8 mouse cellular contexts compared by ENCODE assay signal in genomic region chr11:101426165-101426564, GRCm38 (mm10). TPM values are rescaled to one million over a fixed set of nuclear protein-coding genes. Genes with fewer than 3 reads are reported as not detected.
DNase-seq lines count a peak whose midpoint lies in the region; TF ChIP-seq lines count a peak whose summit lies in the region.

No protein-coding gene starts in this region.

- peak overlapping the region; percentile 60; the same call in 1 of the 2 replicates for H3K9ac ChIP-seq in CH12.LX (ENCODE audit: insufficient read depth, low read depth)

- in situ Hi-C loops in CH12.LX (cut with MboI; ENCODE audit: low pct_ligation_motif_present, low pct_unique_long_range_greater_than_20kb, low sequenced_read_pairs) = no loop called here

- H3K4me2 ChIP-seq in CH12.LX (ENCODE audit: insufficient read depth, low read depth, poor library complexity, severe bottlenecking) = peak overlapping the region; percentile 70

- TF ChIP-seq RAD21 in CH12.LX (IDR thresholded peaks at IDR 0.05; ENCODE audit: low read depth, low read length) = no peak

- TF ChIP-seq CTCF in CH12.LX (conservative IDR thresholded peaks at IDR 0.05 in 1 of 2, IDR thresholded peaks at IDR 0.05 in 1 of 2; ENCODE audit: low read depth in 2 of 2, low read length in 2 of 2) = no peak

- no peak overlapping the region for H3K27ac ChIP-seq in heart, embryonic 10.5 days
- H3K27ac ChIP-seq in CH12.LX (ENCODE audit: insufficient read depth, low read depth) = no peak overlapping the region
- H3K27ac ChIP-seq in hindbrain, embryonic 10.5 days = no peak overlapping the region
- no peak overlapping the region for H3K27ac ChIP-seq in macrophage

- no peaks in the 10 kb centered on the region for H3K9me3 ChIP-seq in heart, embryonic 10.5 days
- H3K9me3 ChIP-seq in CH12.LX (replicated peaks; ENCODE audit: low read length) = peaks cover 2% of the 10 kb centered on the region
- H3K9me3 ChIP-seq in hindbrain, embryonic 10.5 days = no peaks in the 10 kb centered on the region

- H3K4me3 ChIP-seq in heart, embryonic 10.5 days = peak overlapping the region; percentile 96
- H3K4me3 ChIP-seq in CH12.LX (replicated peaks in 1 of 3; ENCODE audit: low read depth in 2 of 3, low read length in 2 of 3, poor library complexity in 1 of 3) (peak overlapping the region; percentile 78 to 92 (median 80)), macrophage (ENCODE audit: inconsistent target) (peak overlapping the region; percentile 64; the same call in 1 of the 2 replicates)
- peak overlapping the region; percentile 99 for H3K4me3 ChIP-seq in hindbrain, embryonic 10.5 days

- H3K79me2 ChIP-seq in CH12.LX (replicated peaks; ENCODE audit: control insufficient read depth, extremely low read depth, insufficient read depth, poor library complexity, severe bottlenecking) (peaks cover 7% of the 10 kb centered on the region), macrophage (ENCODE audit: inconsistent target) (peaks cover 34% of the 10 kb centered on the region)

- 64% methylated on average over 8 of the region's 8 CpGs for WGBS in heart, embryonic 10.5 days
- 68% methylated on average over 8 of the region's 8 CpGs for WGBS in hindbrain, embryonic 10.5 days
- 55% methylated on average over 8 of the region's 8 CpGs for WGBS in macrophage (ENCODE audit: missing documents)

- DNase-seq in heart, embryonic 10.5 days (ENCODE audit: low spot score) = no peak
- no peak for DNase-seq in heart, postnatal 14 days
- DNase-seq in CH12.LX (ENCODE audit: extremely low read depth) (no peak), adipocyte (ENCODE audit: low spot score) (no peak)
- DNase-seq in hindbrain, embryonic 10.5 days (ENCODE audit: low spot score) = no peak
- no peak for DNase-seq in retina, embryonic 14.5 days (ENCODE audit: low spot score)
- DNase-seq in left cerebral cortex, postnatal 4 days = no peak

- no peaks in the 10 kb centered on the region for H3K27me3 ChIP-seq in heart, embryonic 10.5 days (ENCODE audit: insufficient read depth, poor library complexity, severe bottlenecking)
- no peaks in the 10 kb centered on the region for H3K27me3 ChIP-seq in CH12.LX (replicated peaks)
- peaks cover 5% of the 10 kb centered on the region; the same call in 1 of the 2 replicates for H3K27me3 ChIP-seq in hindbrain, embryonic 10.5 days (ENCODE audit: insufficient read depth, poor library complexity, severe bottlenecking)

- peaks cover 23% of the 10 kb centered on the region for H3K4me1 ChIP-seq in heart, embryonic 10.5 days
- H3K4me1 ChIP-seq in CH12.LX (ENCODE audit: control insufficient read depth in 1 of 2, insufficient read depth in 2 of 2) = peaks cover 11 to 34% of the 10 kb centered on the region in 2 experiments
- H3K4me1 ChIP-seq in hindbrain, embryonic 10.5 days (replicated peaks) = peaks cover 34% of the 10 kb centered on the region

- TF ChIP-seq POLR2A in CH12.LX (IDR thresholded peaks at IDR 0.05; ENCODE audit: low read depth, low read length) = no peak

- peaks cover 33% of the 10 kb centered on the region for H3K36me3 ChIP-seq in heart, embryonic 10.5 days
- H3K36me3 ChIP-seq in CH12.LX (replicated peaks in 1 of 2; ENCODE audit: control insufficient read depth in 1 of 2, insufficient read depth in 1 of 2, low read length in 1 of 2) = peaks cover 13 to 36% of the 10 kb centered on the region in 2 experiments
- peaks cover 24% of the 10 kb centered on the region for H3K36me3 ChIP-seq in hindbrain, embryonic 10.5 days
- H3K36me3 ChIP-seq in macrophage (ENCODE audit: inconsistent target) = peaks cover 22% of the 10 kb centered on the region

- dilution Hi-C loops in CH12.LX (cut with MboI; ENCODE audit: extremely low pct_ligation_motif_present, extremely low pct_unique_long_range_greater_than_20kb, low sequenced_read_pairs) = no loop called here

- intact Hi-C loops in heart, postnatal 14 days (cut with DNase I) = no loop called here
- intact Hi-C loops in left cerebral cortex, postnatal 4 days (cut with DNase I) = no loop called here

- no peak for TF ChIP-seq EP300 in CH12.LX (IDR thresholded peaks at IDR 0.05; ENCODE audit: low read length)

TF ChIP-seq in CH12.LX, 34 proteins besides CTCF, POLR2A, EP300 and RAD21 (continues in another document):
- TF ChIP-seq JUND (conservative IDR thresholded peaks at IDR 0.05; ENCODE audit: low read depth, low read length) (no peak), ETS1 (conservative IDR thresholded peaks at IDR 0.05; ENCODE audit: low read depth, low read length) (no peak), UBTF (IDR thresholded peaks at IDR 0.05; ENCODE audit: low read depth, low read length) (no peak), MXI1 (IDR thresholded peaks at IDR 0.05; ENCODE audit: low read depth, low read length) (peak; percentile 26; the same call in 1 of the 2 replicates)

RNA-seq across cellular contexts. Expression of gene Ptges3l, which starts 1.0 kb away (rescaled TPM):
- polyA plus RNA-seq in heart, embryonic 10.5 days (2016; fragmentation: Nextera tagmentation; extraction: Ambion mirVana) = 57.6 and 95.1 TPM in 2 replicates
- total RNA-seq in heart, postnatal 14 days (2021) = 10 to 100 TPM; 60.2 to 61.2 TPM
- total RNA-seq in CH12.LX (2012; rRNA removed) (2.3 and 2.4 TPM in 2 replicates), CH12.LX (2014; rRNA removed) (1.9 and 2.3 TPM in 2 replicates)
- polyA plus RNA-seq in CH12.LX (2012; ENCODE audit: insufficient read length, low read depth) (2.2 and 3.0 TPM in 2 replicates), macrophage (2018) (1.6 to 5.3 TPM in 2 of 3 replicates, not detected in the other)
- polyA plus RNA-seq in hindbrain, embryonic 10.5 days (2016; fragmentation: Nextera tagmentation; extraction: Ambion mirVana) = 4.0 and 4.5 TPM in 2 replicates
- total RNA-seq in macrophage (2018; cell fraction: chromatin; rRNA removed) = 10 to 100 TPM in 2 of 26 experiments, 1 to 10 TPM in 19, not detected in 5; 1.4 to 10.2 (median 5.4) TPM
- total RNA-seq in macrophage (2018; cell fraction: cytosol; rRNA removed) = 1 to 10 TPM in 20 of 26 experiments, under 1 TPM in 6; 0.75 to 5.0 (median 1.8) TPM
- 10 to 100 TPM in 1 of 26 experiments, 1 to 10 TPM in 16, under 1 TPM in 3, not detected in 6; 0.60 to 17.5 (median 2.3) TPM for total RNA-seq in macrophage (2018; cell fraction: nucleus; rRNA removed)
- 1 to 10 TPM; 1.2 to 2.4 TPM for total RNA-seq in left cerebral cortex, postnatal 4 days (2021)

RNA-seq across cellular contexts. Expression of gene Rundc1, which starts 1.3 kb away (rescaled TPM):
- polyA plus RNA-seq in heart, embryonic 10.5 days (2016; fragmentation: Nextera tagmentation; extraction: Ambion mirVana) = 16.1 and 18.3 TPM in 2 replicates
- 10 to 100 TPM; 10.8 to 11.1 TPM for total RNA-seq in heart, postnatal 14 days (2021)
- total RNA-seq in CH12.LX (2012; rRNA removed) (10.1 and 10.7 TPM in 2 replicates), CH12.LX (2014; rRNA removed) (6.4 and 6.8 TPM in 2 replicates)
- polyA plus RNA-seq in CH12.LX (2012; ENCODE audit: insufficient read length, low read depth) (12.7 and 13.5 TPM in 2 replicates), macrophage (2018) (7.5 to 12.0 TPM (median 11.5 TPM) in 3 replicates)
- polyA plus RNA-seq in hindbrain, embryonic 10.5 days (2016; fragmentation: Nextera tagmentation; extraction: Ambion mirVana) = 20.5 and 25.3 TPM in 2 replicates
- total RNA-seq in macrophage (2018; cell fraction: chromatin; rRNA removed) = 10 to 100 TPM in 17 of 26 experiments, 1 to 10 TPM in 9; 3.5 to 20.6 (median 12.5) TPM
- 10 to 100 TPM in 17 of 26 experiments, 1 to 10 TPM in 9; 4.0 to 17.0 (median 11.5) TPM for total RNA-seq in macrophage (2018; cell fraction: cytosol; rRNA removed)
- total RNA-seq in macrophage (2018; cell fraction: nucleus; rRNA removed) = 10 to 100 TPM in 19 of 26 experiments, 1 to 10 TPM in 7; 5.6 to 25.8 (median 13.3) TPM
- total RNA-seq in left cerebral cortex, postnatal 4 days (2021) = 10 to 100 TPM; 22.9 to 23.5 TPM

RNA-seq across cellular contexts. Expression of gene Gm27029, which starts 1.6 kb away (rescaled TPM):
- polyA plus RNA-seq in heart, embryonic 10.5 days (2016; fragmentation: Nextera tagmentation; extraction: Ambion mirVana) = 18.5 and 26.1 TPM in 2 replicates
- 10 to 100 TPM in 1 of 2 experiments, 1 to 10 TPM in 1; 3.2 to 11.2 TPM for total RNA-seq in heart, postnatal 14 days (2021)
- total RNA-seq in CH12.LX (2012; rRNA removed) = 8.3 and 8.4 TPM in 2 replicates
- 1.7 and 2.3 TPM in 2 replicates for total RNA-seq in CH12.LX (2014; rRNA removed)
- polyA plus RNA-seq in CH12.LX (2012; ENCODE audit: insufficient read length, low read depth) = 6.2 and 8.7 TPM in 2 replicates
- polyA plus RNA-seq in hindbrain, embryonic 10.5 days (2016; fragmentation: Nextera tagmentation; extraction: Ambion mirVana) = 9.4 and 10.2 TPM in 2 replicates
- total RNA-seq in macrophage (2018; cell fraction: chromatin; rRNA removed) = 1 to 10 TPM in 8 of 26 experiments, under 1 TPM in 5, not detected in 13; 0.62 to 2.3 (median 1.2) TPM
- total RNA-seq in macrophage (2018; cell fraction: cytosol; rRNA removed) = 1 to 10 TPM in 6 of 26 experiments, under 1 TPM in 20; 0.15 to 1.7 (median 0.68) TPM
- 1 to 10 TPM in 6 of 26 experiments, under 1 TPM in 6, not detected in 14; 0.44 to 2.8 (median 1.1) TPM for total RNA-seq in macrophage (2018; cell fraction: nucleus; rRNA removed)
- polyA plus RNA-seq in macrophage (2018) = 0.82 to 2.1 TPM in 2 of 3 replicates, not detected in the other
- 1 to 10 TPM; 4.5 to 6.5 TPM for total RNA-seq in left cerebral cortex, postnatal 4 days (2021)

RNA-seq across cellular contexts. Expression of gene Aarsd1, which starts 8.8 kb away (rescaled TPM):
- 60.4 and 66.6 TPM in 2 replicates for polyA plus RNA-seq in heart, embryonic 10.5 days (2016; fragmentation: Nextera tagmentation; extraction: Ambion mirVana)
- 10 to 100 TPM; 14.2 to 21.3 TPM for total RNA-seq in heart, postnatal 14 days (2021)
- total RNA-seq in CH12.LX (2012; rRNA removed) (133 and 134 TPM in 2 replicates), CH12.LX (2014; rRNA removed) (78.2 and 81.5 TPM in 2 replicates)
- polyA plus RNA-seq in CH12.LX (2012; ENCODE audit: insufficient read length, low read depth) (84.5 and 99.8 TPM in 2 replicates), macrophage (2018) (11.0 to 28.5 TPM (median 12.0 TPM) in 3 replicates)
- polyA plus RNA-seq in hindbrain, embryonic 10.5 days (2016; fragmentation: Nextera tagmentation; extraction: Ambion mirVana) = 91.4 and 99.8 TPM in 2 replicates
- 10 to 100 TPM in 17 of 26 experiments, 1 to 10 TPM in 8, not detected in 1; 1.9 to 32.7 (median 13.8) TPM for total RNA-seq in macrophage (2018; cell fraction: chromatin; rRNA removed)
- total RNA-seq in macrophage (2018; cell fraction: cytosol; rRNA removed) = 10 to 100 TPM in 24 of 26 experiments, 1 to 10 TPM in 2; 9.3 to 16.0 (median 12.6) TPM
- total RNA-seq in macrophage (2018; cell fraction: nucleus; rRNA removed) = 10 to 100 TPM in 10 of 26 experiments, 1 to 10 TPM in 16; 3.2 to 40.6 (median 9.0) TPM
- 10 to 100 TPM; 50.3 to 52.5 TPM for total RNA-seq in left cerebral cortex, postnatal 4 days (2021)

RNA-seq across cellular contexts. Expression of gene Rpl27, which starts 15.9 kb away (rescaled TPM):
- 311 and 360 TPM in 2 replicates for polyA plus RNA-seq in heart, embryonic 10.5 days (2016; fragmentation: Nextera tagmentation; extraction: Ambion mirVana)
- total RNA-seq in heart, postnatal 14 days (2021) = 10 to 100 TPM; 49.7 to 52.9 TPM
- total RNA-seq in CH12.LX (2012; rRNA removed) (3,039 and 3,055 TPM in 2 replicates), CH12.LX (2014; rRNA removed) (5,415 and 5,728 TPM in 2 replicates)
- polyA plus RNA-seq in CH12.LX (2012; ENCODE audit: insufficient read length, low read depth) (881 and 909 TPM in 2 replicates), macrophage (2018) (158 to 680 TPM (median 569 TPM) in 3 replicates)
- 414 and 455 TPM in 2 replicates for polyA plus RNA-seq in hindbrain, embryonic 10.5 days (2016; fragmentation: Nextera tagmentation; extraction: Ambion mirVana)
- 100 to 1,000 TPM in 1 of 26 experiments, 10 to 100 TPM in 25; 21.3 to 127 (median 50.7) TPM for total RNA-seq in macrophage (2018; cell fraction: chromatin; rRNA removed)
- 100 to 1,000 TPM; 140 to 387 (median 255) TPM for total RNA-seq in macrophage (2018; cell fraction: cytosol; rRNA removed)
- 10 to 100 TPM; 22.2 to 87.3 (median 49.7) TPM for total RNA-seq in macrophage (2018; cell fraction: nucleus; rRNA removed)
- total RNA-seq in left cerebral cortex, postnatal 4 days (2021) = 10 to 100 TPM; 68.9 to 71.3 TPM
